Mouse (Mus musculus) frontal cortex, postnatal 14 days (tissue): ENCODE results near the gene Naxd.
"Not testable (repeated sequence)": the region's sequence is repeated elsewhere in the genome, so short reads cannot be mapped to it uniquely, and the experiment has no call there.

Experiments used
- DNase-seq, 2 experiments: peaks; one replicate each; pipeline ENCODE4 v3.0.0; 2022; ENCODE audit warnings: low spot score in 2 of 2

The Naxd gene

DNA sequence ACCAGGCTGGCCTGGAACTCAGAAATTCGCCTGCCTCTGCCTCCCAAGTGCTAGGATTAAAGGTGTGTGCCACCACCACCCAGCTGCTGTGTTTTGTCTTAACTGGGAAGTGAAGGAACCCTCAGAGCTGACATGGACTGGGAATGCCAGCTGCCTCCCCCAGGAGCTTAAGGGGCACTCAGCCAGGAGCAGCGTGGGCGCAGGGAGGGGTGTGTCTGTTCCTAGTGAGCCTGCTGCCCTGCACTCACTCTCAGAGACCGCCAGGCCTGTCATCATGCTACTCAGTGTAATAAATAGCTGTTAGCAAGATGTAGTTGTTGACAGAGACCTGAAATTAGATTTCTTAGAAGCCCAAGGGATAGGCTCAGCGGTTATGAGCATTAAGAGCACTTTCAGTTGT, 13.7 kb downstream of the Naxd start:
- no peak for DNase-seq

DNA sequence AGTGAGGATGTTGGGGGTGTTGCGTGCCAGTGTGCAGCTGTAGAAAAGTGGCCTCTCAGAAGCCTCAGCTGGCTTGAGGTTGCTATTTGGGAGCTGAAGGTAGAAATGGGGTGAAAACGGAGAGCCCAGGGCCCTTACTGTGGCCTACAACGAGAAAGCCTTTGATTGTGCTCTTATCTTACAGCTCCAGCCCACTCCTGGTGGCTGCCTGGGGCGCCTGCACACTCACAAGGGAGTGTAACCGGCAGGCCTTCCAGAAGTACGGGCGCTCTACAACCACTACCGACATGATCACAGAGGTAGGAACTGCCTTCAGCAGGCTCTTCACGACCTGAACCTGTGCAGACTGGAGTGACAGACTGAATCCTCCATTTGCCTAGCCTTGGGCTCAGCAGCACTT, 15.4 kb downstream of the Naxd start:
- DNase-seq, result no peak

DNA sequence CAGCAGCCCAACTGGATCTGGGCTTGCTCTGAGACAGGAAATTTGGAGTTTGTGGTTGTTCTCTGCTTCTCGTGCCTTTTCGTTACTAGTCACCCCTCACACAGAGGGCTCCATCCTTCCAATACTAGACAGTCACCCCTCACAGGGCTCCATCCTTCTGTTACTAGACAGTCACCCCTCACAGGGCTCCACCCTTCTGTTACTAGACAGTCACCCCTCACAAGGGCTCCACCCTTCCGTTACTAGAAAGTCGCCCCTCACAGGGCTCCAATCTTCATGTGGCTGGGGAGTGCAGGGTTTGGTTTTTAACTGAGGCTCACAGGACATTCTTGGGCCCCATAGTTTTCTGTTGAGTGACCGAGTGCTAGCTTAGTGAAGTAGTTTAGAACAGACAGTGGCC, 15.9 kb downstream of the Naxd start:
- no peak for DNase-seq

DNA sequence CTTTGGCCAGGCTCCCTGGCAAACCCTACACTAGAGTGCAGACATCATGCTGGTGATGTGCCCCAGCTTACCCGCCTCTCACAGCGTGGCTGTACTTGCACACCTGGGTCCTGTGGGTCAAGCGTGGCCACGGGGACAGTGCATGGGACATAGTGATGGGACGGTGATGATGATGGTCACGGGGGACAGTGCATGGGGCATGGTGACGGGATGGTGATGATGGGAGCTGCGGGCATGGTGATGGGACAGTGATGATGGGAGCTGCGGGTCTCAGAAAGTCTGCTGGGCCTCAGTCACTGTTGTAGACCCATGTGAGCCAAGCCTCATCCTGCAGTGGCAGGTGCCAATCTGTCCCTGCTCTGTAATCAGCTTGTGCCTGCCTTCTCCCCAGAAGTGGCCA, 19.0 kb downstream of the Naxd start:
- DNase-seq, result no peak

DNA sequence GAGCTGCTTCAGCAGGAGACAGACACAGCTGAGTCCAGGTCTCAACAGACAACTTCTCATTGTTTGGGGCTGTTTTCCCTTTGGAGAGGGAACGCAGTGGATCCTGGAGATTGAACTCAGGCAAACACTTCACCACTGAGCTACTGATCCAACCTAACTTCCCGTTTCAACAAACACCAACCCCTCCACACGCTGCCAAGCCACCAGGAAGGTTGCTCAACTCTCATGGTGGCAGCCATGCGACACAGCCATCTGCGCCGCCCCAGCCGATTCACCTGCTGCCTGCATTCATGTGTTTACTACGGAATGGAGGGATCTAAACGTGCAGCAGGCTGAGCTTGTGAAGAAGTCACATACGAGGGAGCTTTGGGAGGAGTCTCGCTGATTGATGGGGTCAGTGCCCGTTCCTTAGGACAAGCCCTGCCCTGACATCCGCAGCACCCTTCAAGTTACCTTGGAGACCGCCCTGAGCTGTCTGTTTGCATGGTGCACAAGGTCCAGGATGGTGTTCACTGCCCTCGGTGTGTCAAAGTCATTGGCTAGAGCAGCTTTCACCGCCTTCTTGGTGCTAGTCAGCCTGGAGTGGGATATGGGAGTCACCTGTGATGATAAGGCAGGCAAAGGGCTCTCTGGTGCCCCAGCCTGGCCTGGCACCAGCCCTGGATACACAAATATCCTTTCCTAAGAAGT, 20.2 kb downstream of the Naxd start:
- DNase-seq, result no peak

DNA sequence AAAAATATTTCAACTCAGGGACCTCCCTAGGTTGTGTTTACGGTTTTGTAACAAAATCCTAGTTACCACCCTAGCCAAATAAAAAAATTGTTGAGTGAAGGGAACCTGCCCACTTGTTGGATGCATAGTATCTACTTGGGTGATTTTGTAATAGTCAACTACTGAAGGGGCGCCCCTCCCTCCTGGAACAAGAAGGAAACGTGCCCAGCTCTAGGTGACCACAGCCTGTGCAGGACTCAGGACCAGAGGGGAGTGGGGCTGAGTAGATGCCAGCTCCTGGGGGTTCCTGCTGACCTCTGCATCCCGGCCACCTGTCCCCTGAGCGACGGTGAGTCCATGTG, 20.7 kb downstream of the Naxd start:
- no peak for DNase-seq

DNA sequence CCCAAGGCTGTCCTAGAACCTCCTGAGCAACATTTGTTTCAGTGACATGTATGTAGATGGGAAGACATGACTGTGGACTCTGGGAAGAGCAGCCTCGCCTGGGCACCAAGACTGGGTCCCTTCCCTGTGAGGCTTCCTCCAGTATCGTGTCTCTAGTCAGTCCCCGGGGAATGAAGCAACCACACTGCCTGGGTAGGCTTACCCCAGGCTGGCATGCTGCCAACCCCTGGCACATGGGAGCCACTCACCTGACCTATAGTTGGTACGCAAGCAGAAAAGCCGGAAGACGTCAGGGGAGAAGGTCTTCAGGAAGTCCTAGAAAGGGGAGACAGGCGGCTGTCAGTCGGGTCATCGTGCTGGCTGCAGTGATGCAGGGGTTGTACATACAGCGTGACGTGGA, 21.4 kb downstream of the Naxd start:
- DNase-seq, result no peak

DNA sequence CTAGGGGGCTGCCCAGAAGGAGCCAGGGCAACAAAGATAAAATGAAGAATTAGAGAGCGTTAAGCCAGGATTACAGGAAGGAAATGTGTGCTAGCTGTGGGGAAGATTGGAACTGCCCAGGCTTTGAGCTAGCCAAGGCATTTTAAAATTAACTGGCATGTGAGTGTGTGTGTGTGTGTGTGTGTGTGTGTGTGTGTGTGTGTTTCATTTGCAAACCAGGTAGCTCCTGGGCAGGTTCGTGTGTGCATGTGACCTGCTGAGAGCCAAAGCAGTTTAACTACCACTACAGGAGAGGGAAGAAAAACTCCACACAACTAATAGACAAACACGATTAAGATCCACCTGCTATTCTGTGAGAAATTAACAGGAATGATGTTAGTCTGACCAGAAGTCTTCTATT, 26.0 kb downstream of the Naxd start:
- no peak for DNase-seq

DNA sequence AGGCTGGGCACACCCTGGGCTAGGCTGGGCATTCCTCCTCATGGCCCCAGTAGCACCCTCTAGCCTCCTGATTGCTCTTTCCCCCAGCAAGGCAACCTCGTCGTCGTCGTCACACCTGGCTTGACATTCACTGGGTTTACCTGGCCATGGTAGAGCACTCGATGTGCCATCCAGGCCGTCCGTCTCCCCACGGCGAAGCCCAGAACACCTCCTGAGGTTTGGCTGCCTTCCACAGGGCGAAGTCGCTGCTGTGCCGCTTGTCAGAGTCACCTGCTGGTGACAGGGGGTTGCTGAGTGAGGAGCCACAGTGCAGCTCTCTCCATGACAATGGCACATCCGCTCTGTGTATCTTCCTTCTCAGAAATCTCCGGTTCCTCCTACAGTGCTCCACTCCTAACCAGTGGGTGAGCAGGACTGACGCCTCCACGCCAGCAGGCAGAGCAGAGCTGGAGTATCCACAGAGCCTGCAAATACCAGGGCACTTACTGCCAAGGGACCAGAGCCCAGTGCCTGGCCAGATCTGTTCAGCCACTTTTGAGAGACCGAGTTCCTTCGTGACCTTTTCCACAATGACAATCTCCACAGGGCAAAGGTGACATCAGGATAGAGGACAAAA, 33.0 kb downstream of the Naxd start:
- no peak for DNase-seq

DNA sequence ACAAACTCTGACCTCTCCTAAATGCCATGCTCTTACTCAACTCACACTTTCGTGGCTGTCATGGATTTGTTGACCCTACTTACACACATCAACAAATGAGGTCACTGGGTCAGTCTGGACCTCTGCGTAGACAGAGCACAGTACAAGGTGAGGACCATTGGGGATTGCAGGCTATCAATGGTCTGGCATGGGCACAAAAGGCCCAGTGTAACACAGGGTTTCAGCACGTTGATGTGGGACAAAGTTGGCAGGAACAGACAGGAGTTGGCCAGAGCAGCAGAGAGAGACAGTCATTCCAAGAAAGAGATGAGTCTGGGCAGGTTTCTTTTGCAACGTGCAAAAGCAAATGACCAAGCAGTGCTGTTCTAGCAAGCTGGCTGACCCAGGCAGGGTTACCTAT, 33.5 kb downstream of the Naxd start:
- no peak for DNase-seq

DNA sequence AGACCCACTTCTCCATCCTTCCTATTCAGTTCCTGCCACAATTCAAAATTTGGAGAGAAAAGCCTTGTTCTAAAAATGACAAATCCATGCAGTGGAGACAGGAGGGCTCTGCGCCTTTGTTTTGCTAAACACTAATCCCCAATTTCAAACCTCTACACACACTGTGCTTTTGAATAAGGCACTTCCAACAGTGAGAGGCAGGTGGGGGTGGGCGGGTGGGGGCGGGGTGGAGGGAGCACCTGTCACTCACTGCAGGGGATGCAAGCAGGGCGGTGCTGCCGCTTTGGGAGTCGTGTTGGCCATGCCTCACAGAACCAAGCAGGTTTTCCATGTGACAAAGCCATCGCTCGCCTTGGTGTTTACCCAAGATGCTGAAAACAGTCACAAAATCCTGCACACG, 37.2 kb downstream of the Naxd start:
- DNase-seq, result no peak

DNA sequence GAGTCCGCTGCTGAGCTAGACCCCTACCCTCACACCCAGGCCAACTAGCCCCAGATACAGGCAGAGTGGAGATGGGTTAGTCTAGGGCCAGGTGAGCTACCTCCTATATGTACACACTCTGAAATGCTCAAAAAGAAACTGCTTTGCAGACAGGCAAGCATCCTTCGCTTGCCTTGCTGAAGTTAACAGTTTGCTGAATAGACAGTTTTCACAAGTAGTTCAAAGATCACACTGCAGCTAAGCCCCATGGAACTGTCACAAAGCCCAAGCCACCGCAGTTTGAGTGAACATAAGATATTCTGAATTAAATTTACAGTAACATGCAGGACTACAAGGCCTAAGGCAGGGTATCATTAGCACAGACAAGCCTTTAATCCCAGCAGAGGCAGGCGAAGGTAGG, 41.7 kb downstream of the Naxd start:
- DNase-seq, result no peak

DNA sequence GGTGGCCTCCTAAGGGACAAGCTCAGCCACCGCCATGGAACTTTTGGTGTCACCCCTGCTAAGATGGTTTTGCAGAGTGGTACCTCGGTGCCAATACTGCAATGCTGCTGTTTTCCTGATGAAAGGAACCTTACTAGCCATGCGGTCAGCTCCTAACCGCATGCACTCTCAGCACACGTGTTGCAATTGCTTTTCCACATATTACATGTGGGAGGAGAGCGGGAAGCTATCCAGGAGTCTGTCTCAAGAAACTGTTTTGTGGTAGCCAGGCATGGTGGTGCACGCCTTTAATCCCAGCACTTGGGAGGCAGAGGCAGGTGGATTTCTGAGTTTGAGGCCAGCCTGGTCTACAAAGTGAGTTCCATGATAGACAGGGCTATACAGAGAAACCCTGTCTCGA, 42.9 kb downstream of the Naxd start:
- no peak for DNase-seq

DNA sequence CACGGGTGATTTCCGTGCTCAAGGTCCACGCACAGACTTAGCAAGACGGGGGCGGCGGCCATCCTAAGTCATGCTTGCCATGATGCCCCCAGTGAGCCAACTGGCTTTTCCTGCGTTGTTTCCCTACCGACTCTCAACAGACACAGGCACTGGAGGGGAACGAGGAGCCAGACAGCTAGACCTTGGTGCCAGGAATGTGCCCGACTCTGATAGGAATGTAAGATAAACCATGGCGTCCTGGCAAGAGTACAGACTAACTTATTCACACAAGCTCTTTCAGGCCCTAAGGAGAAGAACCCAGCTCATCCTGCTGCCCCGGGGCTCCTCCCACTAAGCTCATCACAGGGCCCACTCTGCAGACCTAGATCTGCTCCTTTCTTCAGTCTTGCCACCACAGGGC, 44.7 kb downstream of the Naxd start:
- DNase-seq, result no peak

DNA sequence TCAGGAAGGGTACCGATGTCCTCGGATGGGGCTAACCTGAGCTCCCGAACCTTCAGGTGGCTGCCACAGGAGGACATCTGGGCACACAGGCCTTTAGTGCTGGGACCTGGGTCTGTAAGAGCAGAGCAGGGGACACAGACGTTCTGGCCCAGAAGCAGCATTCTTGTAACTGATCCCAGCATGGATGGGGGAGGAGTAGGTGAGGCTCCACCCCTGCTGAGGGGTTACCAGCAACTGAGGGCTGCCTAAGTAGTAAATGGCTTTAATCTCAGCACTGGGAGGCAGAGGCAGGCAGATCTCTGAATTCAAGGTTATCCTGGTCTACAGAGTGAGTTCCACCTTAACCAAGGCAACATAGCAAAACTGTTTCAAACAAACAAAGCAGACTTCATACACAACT, 45.6 kb downstream of the Naxd start:
- DNase-seq, result no peak

DNA sequence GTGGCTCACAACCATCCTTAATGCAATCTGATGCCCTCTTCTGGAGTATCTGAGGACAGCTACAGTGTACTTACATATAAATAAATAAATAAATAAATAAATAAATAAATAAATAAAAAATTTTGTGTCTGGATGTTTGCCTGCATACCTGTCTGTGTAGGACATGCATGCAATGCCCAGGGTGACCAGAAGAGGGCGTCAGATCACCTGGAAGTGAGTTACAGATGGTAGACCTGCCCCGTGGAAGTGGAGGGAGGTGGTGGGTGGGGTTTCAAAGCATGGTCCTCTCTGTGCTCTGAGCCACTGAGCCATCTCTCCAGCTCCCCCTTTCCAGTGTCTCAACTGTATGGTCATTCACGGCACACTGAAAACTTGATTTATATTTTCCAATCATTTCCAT, 47.1 kb downstream of the Naxd start:
- no peak for DNase-seq

DNA sequence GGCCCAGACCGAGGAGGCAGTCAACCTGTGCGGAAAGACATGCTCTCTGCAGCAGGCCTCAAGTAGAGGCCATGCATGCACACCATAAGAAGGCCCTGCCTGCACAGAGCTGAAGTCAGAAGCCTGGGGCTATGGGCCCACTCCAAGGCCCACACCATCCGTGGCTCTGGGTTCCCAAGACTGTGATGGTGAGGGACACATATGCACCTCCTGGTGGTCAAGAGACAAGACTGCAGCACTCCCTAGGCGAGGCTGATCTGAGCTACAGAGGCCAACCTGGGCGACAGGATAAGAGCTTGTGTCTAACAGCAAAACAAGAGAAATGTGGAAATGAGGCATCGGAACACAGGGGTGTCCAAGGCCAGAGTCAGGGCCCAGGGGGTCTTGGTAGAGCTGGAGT, 49.8 kb downstream of the Naxd start:
- no peak for DNase-seq

DNA sequence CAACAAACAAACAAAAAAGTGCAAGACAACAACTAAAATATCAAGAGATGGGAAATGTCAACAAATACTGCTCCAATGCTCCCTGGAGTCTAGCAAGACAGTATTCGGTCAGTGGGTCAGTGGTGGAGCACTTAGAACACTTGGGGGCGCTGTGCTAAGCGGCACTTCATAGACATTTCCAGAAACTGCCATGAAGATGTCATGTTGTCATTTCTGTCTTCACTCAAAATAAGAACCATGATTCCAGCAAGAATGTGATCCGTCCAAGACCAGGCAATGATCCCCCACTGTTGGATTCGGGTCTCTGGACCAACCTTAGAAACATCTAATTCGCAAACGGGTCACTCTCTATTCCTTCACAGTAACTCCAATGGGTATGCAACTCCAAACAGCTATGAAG, 52.4 kb downstream of the Naxd start:
- DNase-seq, result no peak

DNA sequence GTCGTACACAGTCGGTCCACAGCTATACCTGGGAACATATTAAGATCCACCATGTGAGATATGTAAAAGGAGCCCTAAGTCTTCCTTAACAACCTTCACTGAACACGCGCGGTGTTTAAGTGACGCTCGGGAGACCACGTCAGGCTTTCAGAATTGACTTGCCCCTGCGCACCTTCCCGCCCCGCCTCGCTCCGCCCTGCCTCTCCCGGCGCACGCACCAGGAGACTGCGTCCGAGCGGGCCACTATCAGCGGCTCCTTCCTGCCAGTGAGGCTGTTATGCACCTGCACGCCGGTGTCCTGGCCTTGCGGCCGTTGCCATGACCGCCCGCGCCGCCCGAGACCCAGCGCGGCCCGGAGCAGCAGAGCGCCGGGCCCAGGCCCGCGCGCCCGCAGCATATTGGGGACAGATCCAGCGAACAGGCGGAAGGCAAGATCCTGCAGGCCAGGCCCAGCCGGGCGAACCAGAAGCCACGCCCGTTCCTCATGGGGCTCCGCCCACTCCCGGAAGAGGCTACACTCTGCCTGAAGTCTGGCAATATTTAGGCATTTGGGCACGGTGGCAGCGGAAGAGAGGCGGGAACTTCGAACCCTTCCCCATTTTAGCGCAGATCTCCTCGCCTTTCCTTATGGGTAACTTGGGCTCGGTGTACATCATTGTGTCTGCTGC, 53.1 kb downstream of the Naxd start, which contains the start of gene Cars2:
Gene Cars2, minus strand, starts transcription at position 503 of the 668 bp plus-strand sequence.
- DNase-seq, result peak; percentile 79 to 85

DNA sequence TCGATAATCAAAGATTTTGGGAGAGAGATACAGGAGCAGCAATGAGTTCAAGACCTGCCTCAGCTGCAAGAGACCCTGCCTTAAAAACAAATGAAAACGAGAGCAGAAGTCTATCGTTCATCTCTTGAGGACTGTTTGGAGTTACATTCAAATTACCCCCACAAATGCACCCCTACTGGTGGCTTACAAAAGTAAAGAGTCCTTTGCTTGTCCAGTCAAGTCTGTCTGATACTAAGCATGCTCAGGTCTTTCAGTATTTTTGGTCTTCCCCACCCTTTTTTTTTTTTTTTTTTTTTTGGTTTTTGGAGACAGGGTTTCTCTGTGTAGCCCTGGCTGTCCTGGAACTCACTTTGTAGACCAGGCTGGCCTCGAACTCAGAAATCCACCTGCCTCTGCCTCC, 54.2 kb downstream of the Naxd start:
- not testable (repeated sequence) for DNase-seq

DNA sequence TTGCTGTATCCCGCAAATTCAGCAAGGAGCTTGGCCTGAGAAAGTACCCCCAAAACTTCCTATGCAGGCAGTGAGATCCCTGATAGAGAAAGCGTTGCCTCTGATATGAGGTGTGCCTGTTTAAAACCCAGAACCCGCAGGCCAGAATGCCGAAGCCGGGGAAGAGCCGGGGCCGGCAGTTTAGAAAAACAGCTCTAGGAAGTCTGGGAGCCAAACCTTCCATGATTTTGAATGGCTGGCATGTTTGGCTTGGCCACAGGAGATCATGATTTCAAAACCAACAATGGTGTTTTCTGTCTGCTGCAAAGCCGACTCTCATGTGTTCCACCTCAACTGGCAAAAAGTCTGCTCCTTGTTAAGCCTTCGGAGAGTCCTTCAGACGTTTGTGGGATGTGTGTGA, 55.1 kb downstream of the Naxd start:
- DNase-seq, result no peak

DNA sequence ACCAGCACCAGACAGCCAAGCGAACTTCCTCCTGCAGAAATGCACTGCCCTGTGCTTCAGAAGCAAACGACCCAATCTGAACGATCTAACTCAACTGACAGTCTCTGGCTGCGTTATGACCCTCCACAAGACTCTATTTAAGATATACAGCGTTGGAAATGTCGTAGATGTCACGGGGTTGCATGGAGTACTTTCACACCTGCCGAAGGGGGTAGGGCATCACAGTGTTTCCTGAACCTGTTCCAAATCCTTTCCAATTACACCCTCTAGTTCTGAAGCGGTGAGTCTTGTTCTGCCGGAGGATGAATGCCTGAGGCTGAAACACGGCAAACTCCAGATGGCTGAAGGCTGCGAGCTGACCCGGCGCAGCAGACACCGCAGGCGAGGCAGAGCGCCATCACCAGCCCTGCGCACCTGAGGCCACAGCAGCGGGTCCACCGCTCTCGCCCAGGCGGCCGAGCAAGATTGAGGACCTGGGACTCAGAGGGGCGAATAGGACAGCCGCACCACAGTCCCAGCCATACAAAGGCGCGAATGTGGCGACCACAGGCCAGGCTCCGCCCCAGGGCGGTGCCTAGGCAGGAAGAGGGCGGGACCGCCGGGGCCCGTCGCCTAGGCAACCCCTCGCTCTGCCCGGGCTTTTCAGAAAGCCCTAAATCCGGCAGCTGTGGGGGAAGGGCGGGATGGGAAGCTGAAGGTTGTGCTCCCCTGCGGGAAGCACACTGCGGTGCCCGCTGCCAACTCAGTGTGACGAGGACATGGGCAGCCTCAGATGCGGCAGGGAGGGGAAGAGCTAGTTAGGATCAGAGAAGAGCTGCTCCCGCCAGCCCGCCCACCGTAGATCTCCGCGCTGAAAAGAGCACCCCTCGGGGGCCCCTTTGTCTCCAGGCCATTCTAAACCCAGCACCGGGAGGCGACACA, 57.8 kb downstream of the Naxd start, which contains the start of gene Ing1:
Gene Ing1, plus strand, starts transcription at position 773 of the 921 bp plus-strand sequence.
- DNase-seq, result peak; percentile 91 to 93
